Mouse (Mus musculus) kidney, postnatal 25 days (tissue): ENCODE data around the gene Zcchc24.

ENCODE experiments used
- DNase-seq, 2 experiments: peaks; one replicate each; pipeline ENCODE4 v3.0.0; 2021; ENCODE audit warnings: mixed read lengths in 2 of 2

The Zcchc24 gene

GRCm38 (mm10) chr14:25746971-25747945, 21.6 kb downstream of the Zcchc24 start:
- no peak for DNase-seq

GRCm38 (mm10) chr14:25746371-25746770, 22.5 kb downstream of the Zcchc24 start:
- DNase-seq, result no peak

- DNase-seq, result no peak
Measured at GRCm38 (mm10) chr14:25745365-25746184, 23.3 kb downstream of the Zcchc24 start.

DNA sequence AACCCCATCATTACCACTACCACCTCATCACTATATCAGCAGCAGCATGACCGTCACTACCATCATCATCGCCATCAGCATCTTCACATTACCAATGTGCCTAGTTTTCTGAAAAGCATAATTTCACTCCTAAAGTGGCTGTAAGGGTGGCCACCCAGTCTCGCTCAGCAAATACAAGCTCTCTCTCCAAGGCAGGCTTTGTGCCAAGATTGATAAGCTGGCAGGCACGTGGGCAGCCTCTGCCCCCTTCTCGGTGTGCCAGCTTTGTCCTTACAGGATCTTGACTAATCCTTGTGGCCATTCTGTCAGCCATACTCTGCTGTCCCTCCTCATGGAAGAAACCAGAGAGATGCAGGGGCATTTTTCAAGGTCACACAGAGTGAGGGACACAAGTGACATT, 25.9 kb downstream of the Zcchc24 start:
- DNase-seq, result no peak

DNA sequence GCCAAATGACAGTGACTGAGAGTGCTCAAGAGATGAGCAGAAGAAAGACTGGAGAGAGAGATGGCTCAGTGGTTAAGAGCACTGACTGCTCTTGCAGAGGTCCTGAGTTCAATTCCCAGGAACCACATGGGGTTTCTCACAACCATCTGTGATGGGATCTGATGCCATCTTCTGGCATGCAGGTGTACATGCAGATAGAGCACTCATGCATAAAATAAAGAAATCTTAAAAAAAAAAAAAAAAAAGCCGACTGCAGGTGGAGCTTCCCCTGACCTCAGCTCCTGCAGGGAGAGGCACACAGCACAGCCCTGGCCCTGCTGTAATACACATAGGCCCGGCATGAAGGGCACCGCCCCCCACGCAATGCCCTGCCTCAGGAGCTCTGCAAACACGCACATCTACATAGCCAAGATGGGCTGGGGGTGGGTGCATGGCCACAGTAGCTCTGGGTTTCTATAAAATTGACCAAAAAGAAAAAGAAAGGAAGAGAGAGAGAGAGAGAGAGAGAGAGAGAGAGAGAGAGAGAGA, 26.9 kb downstream of the Zcchc24 start:
- no peak for DNase-seq

GRCm38 (mm10) chr14:25741211-25741610, 27.6 kb downstream of the Zcchc24 start:
- DNase-seq, result no peak

GRCm38 (mm10) chr14:25739957-25740565, 28.8 kb downstream of the Zcchc24 start:
- DNase-seq, result no peak

GRCm38 (mm10) chr14:25738591-25739001, 30.2 kb downstream of the Zcchc24 start:
- DNase-seq, result peak; percentile 32 to 61

GRCm38 (mm10) chr14:25736589-25736988, 32.2 kb downstream of the Zcchc24 start:
- DNase-seq, result peak; percentile 64 to 77

DNA sequence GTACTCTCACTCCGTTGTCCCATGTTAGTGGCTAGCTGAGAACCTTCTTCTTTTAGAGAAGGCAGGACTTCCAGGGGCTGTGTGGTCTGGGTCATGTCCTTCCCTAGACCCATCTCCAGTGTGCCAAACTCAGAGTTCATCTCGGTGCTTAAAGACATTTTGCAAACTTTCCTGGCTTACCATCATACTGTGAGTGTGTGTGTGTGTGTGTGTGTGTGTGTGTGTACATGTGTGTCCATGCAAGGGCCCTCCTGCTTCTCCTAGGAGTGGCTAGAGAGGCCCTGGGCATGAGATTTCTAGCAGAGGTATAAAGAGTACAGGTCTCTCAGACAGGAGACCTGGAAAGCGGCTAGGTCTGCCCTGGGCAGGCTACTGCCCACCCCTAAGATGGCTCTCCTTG, 32.7 kb downstream of the Zcchc24 start:
- no peak for DNase-seq

DNA sequence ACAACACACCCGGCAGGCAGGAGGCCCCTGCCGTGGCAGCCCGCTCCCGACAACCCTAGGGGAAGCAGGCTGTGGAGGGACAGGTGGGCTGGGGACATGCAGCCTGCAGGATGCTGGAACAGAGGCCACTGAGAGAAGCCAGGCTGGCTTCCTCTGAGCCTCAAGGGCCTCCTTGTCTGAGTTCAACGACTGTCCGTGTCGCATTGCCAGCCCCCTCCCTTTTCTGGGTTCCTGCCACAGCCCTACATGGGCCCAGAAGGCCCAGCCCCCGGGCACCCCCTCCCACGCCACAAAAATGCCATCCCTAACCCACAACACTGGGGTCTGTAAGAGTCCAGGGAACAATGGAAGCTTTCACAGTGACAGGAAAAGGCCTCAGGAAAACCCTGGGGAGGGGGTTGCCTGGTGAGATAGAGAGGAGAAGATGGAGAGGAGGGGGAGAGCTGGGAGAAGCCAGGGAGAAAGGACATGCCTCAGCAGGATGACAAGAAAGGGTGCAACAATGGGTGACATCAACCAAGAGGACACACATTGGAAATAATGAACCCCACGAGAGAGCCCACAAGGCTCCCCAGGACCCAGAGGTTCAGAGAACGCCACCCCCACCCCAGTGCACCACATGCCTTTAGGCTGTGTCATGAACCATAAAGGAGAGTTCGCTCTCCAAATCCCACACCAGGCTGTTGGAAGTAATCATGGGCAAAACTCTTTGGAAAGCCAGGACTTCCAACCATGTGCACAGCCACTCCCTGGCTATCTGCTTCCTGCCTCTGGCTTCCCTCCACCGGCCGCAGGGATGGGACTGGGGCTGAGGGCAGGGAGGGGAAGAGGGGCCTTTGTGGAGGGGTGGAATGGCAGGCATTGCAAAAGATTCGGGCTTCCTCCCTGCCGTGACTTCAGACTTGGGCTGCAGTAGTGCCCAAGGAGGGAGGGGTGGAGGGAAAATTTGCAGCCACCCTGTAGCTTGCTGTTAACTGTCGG, 33.8 kb downstream of the Zcchc24 start:
- no peak for DNase-seq

GRCm38 (mm10) chr14:25727149-25727510, 41.7 kb downstream of the Zcchc24 start:
- DNase-seq, result no peak

DNA sequence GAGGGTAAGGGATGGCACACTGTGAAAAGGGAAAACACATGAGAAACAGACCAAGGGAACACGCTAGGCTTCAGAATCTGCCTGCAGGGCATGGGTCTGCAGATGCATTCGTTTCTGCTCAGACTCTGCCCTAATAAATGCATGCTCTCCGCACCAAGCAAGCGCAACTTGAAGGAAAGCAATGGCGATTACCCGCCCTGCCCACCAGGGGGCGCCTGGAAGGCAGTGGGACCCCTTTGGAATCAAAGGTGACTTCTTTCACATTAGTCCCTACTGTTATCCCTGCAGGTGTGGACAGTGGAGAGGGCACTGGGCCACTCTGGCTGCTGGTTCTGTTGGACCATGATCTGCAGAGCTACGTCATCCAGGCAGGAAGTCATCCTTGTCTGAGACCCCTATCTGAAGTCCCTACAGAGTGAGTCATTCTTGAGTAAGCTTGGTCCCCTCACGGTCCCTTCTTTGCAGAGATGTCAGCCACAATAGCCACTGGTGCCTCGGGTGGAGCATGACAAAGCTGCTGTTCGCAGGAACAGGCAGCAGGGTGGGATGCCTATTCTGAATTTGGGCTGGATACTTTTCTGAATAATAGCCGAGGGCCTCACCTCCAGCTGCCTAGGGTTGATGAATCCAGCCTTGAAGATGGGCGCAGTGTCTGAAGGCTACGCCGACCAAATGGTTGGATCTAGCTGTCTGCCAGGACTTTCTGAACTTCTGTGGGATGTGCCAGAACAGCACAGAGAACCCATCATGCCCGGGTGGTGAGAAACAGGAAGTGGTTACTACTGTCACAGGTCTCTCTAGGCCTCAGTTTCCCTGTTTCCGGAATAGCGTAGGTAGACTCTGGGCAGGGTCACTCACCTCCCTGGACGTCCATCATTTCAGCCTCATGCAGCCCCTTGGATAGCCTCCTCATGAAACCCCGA, 42.4 kb downstream of the Zcchc24 start:
- DNase-seq, result peak; percentile 59 to 61

GRCm38 (mm10) chr14:25725690-25726089, 43.1 kb downstream of the Zcchc24 start:
- DNase-seq, result peak; percentile 70 to 71

GRCm38 (mm10) chr14:25725032-25725497, 43.8 kb downstream of the Zcchc24 start:
- peak; percentile 53 to 80 for DNase-seq

DNA sequence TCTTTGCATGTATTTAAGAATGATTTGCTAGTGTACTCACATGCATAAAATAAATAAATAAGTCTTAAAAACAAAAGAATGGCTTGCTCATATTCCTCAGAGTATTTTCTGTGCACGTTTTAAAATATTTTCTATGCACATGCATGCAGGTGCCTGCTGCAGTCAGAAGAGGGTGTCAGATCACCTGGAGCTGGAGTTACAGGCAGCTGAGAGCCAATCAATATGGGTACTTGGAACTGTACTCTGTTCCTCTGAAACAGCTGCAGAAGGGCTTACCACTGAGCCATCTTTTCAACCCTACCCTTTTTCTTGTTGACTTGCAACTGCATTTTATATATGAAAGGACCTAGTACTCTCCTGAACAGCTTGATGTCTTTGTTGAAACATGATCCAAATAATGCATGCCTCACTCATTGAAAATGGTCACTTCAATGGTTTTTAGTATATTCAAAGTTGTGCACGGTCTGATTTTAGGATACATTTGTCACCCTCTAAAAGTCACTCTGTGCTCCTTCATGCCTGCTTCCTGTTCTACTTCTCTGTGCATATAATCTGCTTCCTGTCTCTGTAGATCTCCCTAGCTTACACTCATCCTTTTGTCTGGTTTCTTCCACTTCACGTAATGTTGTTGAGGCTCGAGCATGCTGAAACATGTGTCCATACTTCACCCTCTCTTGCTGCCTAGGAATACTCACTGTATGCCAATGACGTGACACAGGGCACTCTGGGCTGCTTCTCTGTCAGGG, 47.7 kb downstream of the Zcchc24 start:
- DNase-seq, result no peak

DNA sequence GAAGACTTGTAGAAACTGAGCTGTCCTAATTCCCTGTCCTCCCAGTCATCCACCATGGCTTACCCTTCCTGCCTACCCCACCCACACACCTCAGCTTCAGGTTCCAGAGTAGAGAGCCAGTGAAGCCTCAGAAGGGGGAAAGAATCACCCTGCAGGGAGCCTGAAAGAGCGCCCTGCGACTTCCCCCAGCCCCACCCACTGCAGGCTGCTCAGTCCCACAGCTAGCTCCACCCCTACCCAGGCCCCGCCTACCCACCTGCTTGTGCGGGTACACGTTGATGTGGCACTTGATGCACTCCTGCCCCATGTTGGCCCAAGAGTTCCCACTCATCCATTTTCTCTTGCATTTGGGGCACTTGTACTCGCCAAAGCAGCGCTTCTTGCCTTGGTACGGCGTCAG, 49.5 kb downstream of the Zcchc24 start:
- DNase-seq, result no peak

GRCm38 (mm10) chr14:25718471-25718870, 50.4 kb downstream of the Zcchc24 start:
- DNase-seq, result peak; percentile 62 to 72

- no peak for DNase-seq
Measured at GRCm38 (mm10) chr14:25717718-25718117, 51.1 kb downstream of the Zcchc24 start.

DNA sequence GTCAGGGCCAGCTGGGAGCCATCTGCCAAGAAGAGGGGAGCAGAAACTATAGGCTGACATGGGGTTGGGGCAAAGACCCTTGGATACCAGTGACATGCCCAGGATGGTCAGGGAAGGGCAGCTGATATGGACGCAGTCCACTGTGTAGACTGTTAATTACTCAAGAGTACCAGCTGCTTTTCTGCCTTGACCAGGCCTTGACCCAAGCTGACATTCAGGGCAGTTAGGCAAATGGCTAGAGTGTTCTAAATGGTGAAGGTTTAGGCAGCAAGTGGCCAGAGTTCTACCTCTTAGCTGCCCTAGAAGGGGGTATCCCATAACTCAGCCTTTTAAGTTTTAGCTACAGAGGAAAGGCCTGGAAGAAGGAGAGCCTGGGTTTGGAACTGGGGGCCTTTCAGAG, 52.3 kb downstream of the Zcchc24 start:
- no peak for DNase-seq
